Mouse (Mus musculus): ENCODE data around the gene Tmem273. TPM values are rescaled to one million over a fixed set of nuclear protein-coding genes. Genes with fewer than 3 reads are reported as not detected.

Gene Tmem273
- polyA plus RNA-seq, 1 experiment, result 5.4 TPM

GRCm38 (mm10) chr14:32859831-32860569 lies 74.2 kb downstream of the Tmem273 start:
- no peak for DNase-seq (ENCODE audit: low spot score)

GRCm38 (mm10) chr14:32861149-32861581 lies 75.4 kb downstream of the Tmem273 start:
- no peak for DNase-seq (ENCODE audit: low spot score)

GRCm38 (mm10) chr14:32861656-32862055 lies 75.9 kb downstream of the Tmem273 start:
- DNase-seq (ENCODE audit: low spot score), result no peak

- DNase-seq (ENCODE audit: low spot score), result no peak
These were observed 79.6 kb downstream of the Tmem273 start for GRCm38 (mm10) chr14:32865331-32865730.

Other genes with a start within 250 kb of the Tmem273 start
- gene Prrxl1, start 186.6 kb upstream of the Tmem273 start, polyA plus RNA-seq (2012; rRNA removed), result 0.22 and 0.28 TPM in 2 replicates
- 0.17 and 0.47 TPM in 2 replicates for gene 3425401B19Rik, start 100.7 kb upstream of the Tmem273 start, polyA plus RNA-seq (2012; rRNA removed)
- gene Fam170b, start 48.0 kb downstream of the Tmem273 start, polyA plus RNA-seq (2012; rRNA removed), result not detected in 2 replicates
- gene Vstm4, start 70.8 kb downstream of the Tmem273 start, polyA plus RNA-seq (2012; rRNA removed), result 17.0 and 19.0 TPM in 2 replicates
- 0.58 and 0.75 TPM in 2 replicates for gene Lrrc18, start 205.4 kb downstream of the Tmem273 start, polyA plus RNA-seq (2012; rRNA removed)

Measured in urinary bladder, adult 2 months (tissue).